Mouse (Mus musculus): ENCODE data around the gene Hivep3. TPM values are rescaled to one million over a fixed set of nuclear protein-coding genes. Genes with fewer than 3 reads are reported as not detected.

Hivep3 gene
- polyA plus RNA-seq, 1 experiment from 2014 or later = 16.0 TPM

DNA sequence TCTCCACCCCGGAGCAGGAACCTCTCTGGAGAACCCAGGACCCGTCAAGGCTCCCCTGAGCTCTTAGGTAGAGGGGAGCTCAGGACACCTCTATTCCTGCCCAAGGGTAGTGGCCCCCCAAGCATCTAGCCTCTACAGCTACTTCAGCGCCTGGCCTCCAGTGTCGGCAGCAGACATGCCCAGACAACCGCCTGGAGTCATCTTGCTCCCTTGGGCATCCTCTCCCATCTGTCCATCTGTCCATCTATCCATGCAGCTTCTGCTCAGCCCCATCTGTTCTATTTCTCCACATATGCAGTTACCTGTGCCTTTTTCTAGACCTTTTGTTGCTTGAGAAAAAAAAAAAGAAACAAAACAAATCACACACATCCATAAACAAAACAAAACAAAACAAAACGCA, 400.6 kb downstream of the Hivep3 start:
- Histone ChIP-seq H3K4me3 (ENCODE audit: low read length) (no peak overlapping the region), H3K36me3 (ENCODE audit: control insufficient read depth, insufficient read depth, low read length) (no peaks in the 10 kb centered on the region), H3K4me2 (ENCODE audit: low read length) (no peak overlapping the region), H3K9me3 (ENCODE audit: control insufficient read depth, low read length) (no peaks in the 10 kb centered on the region), H3K27me3 (replicated peaks; ENCODE audit: control insufficient read depth, insufficient read depth, low read length) (no peaks in the 10 kb centered on the region), H3K4me1 (ENCODE audit: control insufficient read depth, insufficient read depth, low read depth, low read length) (no peaks in the 10 kb centered on the region), H3K27ac (ENCODE audit: low read depth, low read length) (no peak overlapping the region), H3K9ac (ENCODE audit: low read depth, low read length) (no peak overlapping the region)
- ATAC-seq = no peak
- 85% methylated on average over 6 of the region's 6 CpGs for WGBS

- 100% methylated on average over 1 of the region's 1 CpGs for WGBS
- H3K27me3 ChIP-seq (replicated peaks; ENCODE audit: control insufficient read depth, insufficient read depth, low read length) = no peaks in the 10 kb centered on the region
These were observed 408.2 kb downstream of the Hivep3 start for GRCm38 (mm10) chr4:120141810-120142209.

DNA sequence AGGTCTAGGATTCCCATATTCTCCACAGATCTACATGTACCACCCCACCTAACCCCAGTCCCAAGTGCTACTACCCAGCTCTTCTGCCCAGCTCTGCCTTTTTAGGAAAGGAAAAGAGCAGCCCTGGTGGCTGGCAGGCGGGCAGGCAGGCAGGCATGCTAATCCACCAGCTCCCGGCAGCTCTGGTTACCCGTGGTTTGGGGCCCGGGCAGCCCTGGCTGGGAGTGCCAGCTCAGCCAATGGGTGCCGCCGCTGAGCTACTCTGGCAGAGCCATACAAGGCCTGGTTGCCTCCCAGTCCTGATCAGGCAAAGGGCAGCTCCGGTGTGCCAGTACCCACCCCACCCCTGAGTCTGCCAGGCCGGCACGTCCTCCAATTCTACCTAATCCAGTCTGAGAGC, 409.3 kb downstream of the Hivep3 start:
- H3K36me3 ChIP-seq (ENCODE audit: control insufficient read depth, insufficient read depth, low read length) = no peaks in the 10 kb centered on the region
- no peaks in the 10 kb centered on the region for H3K27me3 ChIP-seq (replicated peaks; ENCODE audit: control insufficient read depth, insufficient read depth, low read length)
- H3K27ac ChIP-seq (ENCODE audit: low read depth, low read length) = no peak overlapping the region
- H3K4me2 ChIP-seq (ENCODE audit: low read length) = no peak overlapping the region
- H3K4me1 ChIP-seq (ENCODE audit: control insufficient read depth, insufficient read depth, low read depth, low read length) = no peaks in the 10 kb centered on the region
- WGBS = 88% methylated on average over 9 of the region's 9 CpGs
- no peak for ATAC-seq
- no peak overlapping the region for H3K9ac ChIP-seq (ENCODE audit: low read depth, low read length)
- H3K9me3 ChIP-seq (ENCODE audit: control insufficient read depth, low read length) = no peaks in the 10 kb centered on the region
- no peak overlapping the region for H3K4me3 ChIP-seq (ENCODE audit: low read length)

More at GRCm38 (mm10) chr4:120141810-120142209, 408.2 kb downstream of the Hivep3 start:
- Histone ChIP-seq H3K36me3 (ENCODE audit: control insufficient read depth, insufficient read depth, low read length) (no peaks in the 10 kb centered on the region), H3K4me2 (ENCODE audit: low read length) (no peak overlapping the region), H3K27ac (ENCODE audit: low read depth, low read length) (no peak overlapping the region), H3K4me3 (ENCODE audit: low read length) (no peak overlapping the region), H3K4me1 (ENCODE audit: control insufficient read depth, insufficient read depth, low read depth, low read length) (no peaks in the 10 kb centered on the region), H3K9ac (ENCODE audit: low read depth, low read length) (no peak overlapping the region), H3K9me3 (ENCODE audit: control insufficient read depth, low read length) (no peaks in the 10 kb centered on the region)
- no peak for ATAC-seq

DNA sequence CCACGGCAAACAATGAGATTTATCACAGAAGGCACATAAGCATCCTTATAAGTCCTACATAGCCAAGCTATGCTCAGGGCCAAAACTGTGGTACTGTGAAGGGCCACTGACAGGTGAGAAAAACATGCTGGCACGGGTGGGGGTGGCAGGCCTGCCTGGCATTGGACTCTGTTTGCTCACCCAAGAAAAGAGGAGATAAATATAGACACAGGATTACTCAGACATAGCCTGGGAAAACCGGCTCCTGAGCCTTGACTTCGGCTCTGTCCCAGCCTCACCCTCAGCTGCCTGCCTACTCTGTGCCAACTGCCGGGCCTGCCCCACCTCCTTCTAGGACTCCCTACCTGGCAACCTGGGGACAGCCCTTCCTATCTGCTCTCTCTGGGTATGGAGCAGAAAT, 410.8 kb downstream of the Hivep3 start:
- ATAC-seq = no peak
- Histone ChIP-seq H3K4me1 (ENCODE audit: control insufficient read depth, insufficient read depth, low read depth, low read length) (peaks cover 6% of the 10 kb centered on the region; the same call in 1 of the 2 replicates), H3K27me3 (replicated peaks; ENCODE audit: control insufficient read depth, insufficient read depth, low read length) (no peaks in the 10 kb centered on the region), H3K36me3 (ENCODE audit: control insufficient read depth, insufficient read depth, low read length) (no peaks in the 10 kb centered on the region), H3K9ac (ENCODE audit: low read depth, low read length) (no peak overlapping the region), H3K4me2 (ENCODE audit: low read length) (no peak overlapping the region), H3K4me3 (ENCODE audit: low read length) (no peak overlapping the region), H3K9me3 (ENCODE audit: control insufficient read depth, low read length) (no peaks in the 10 kb centered on the region), H3K27ac (ENCODE audit: low read depth, low read length) (no peak overlapping the region)
- WGBS = 80% methylated on average over 5 of the region's 5 CpGs

GRCm38 (mm10) chr4:120145931-120146330, 412.3 kb downstream of the Hivep3 start:
- WGBS = 82% methylated on average over 8 of the region's 8 CpGs

DNA sequence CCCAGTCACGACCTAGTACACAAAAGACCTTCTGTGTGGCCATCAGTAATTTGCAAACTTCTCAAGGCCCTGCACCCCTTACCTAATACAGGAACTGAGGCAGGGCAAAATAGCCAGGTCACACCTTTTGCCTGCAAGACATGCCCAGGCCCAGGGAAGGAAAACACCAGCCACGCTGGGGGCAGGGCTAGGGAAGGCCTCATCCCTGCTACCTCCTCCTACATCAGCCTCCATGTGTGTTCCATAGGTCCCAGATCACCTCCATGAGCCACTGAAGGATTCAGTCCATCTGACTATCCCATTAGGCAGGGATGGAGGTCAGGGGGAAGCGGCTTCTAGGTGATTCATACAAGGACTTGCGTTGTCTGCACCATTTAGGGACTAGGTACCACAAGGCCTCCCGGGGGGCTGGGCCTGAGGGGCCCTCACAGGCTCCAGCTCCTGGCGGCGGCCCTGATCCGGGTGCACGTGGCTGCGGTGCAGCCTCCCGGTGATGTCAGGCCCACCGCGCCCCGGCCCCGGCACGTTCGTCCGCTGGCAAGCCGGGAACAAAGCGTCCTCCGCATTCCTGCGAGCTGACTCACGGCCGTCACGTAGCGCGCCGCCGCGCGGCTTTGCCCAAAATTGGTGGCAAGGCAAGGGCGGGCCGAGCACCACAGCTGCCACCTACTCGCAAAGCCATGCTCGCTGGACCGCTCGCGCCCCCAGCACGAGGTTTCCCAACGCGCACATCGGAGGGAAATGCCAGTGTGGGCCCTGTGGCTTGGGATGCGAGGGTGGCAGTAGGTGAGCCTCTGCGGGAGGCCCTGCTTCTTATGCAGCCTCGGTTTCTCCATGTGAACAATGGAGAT, 414.9 kb downstream of the Hivep3 start:
- no peak overlapping the region for H3K27ac ChIP-seq (ENCODE audit: low read depth, low read length)
- 6% methylated on average over 43 of the region's 45 CpGs for WGBS
- peak overlapping the region; percentile 58 for H3K9ac ChIP-seq (ENCODE audit: low read depth, low read length)
- no peaks in the 10 kb centered on the region for H3K36me3 ChIP-seq (ENCODE audit: control insufficient read depth, insufficient read depth, low read length)
- H3K9me3 ChIP-seq (ENCODE audit: control insufficient read depth, low read length) = no peaks in the 10 kb centered on the region
- no peaks in the 10 kb centered on the region for H3K27me3 ChIP-seq (replicated peaks; ENCODE audit: control insufficient read depth, insufficient read depth, low read length)
- peak overlapping the region; percentile 49 for H3K4me2 ChIP-seq (ENCODE audit: low read length)
- H3K4me1 ChIP-seq (ENCODE audit: control insufficient read depth, insufficient read depth, low read depth, low read length) = peaks cover 6% of the 10 kb centered on the region; the same call in 1 of the 2 replicates
- peak; percentile 64 for ATAC-seq
- H3K4me3 ChIP-seq (ENCODE audit: low read length) = peak overlapping the region; percentile 14

More at GRCm38 (mm10) chr4:120145931-120146330, 412.3 kb downstream of the Hivep3 start:
- Histone ChIP-seq H3K4me1 (ENCODE audit: control insufficient read depth, insufficient read depth, low read depth, low read length) (peaks cover 6% of the 10 kb centered on the region; the same call in 1 of the 2 replicates), H3K4me3 (ENCODE audit: low read length) (no peak overlapping the region), H3K4me2 (ENCODE audit: low read length) (no peak overlapping the region), H3K36me3 (ENCODE audit: control insufficient read depth, insufficient read depth, low read length) (no peaks in the 10 kb centered on the region), H3K27ac (ENCODE audit: low read depth, low read length) (no peak overlapping the region), H3K9ac (ENCODE audit: low read depth, low read length) (no peak overlapping the region), H3K9me3 (ENCODE audit: control insufficient read depth, low read length) (no peaks in the 10 kb centered on the region), H3K27me3 (replicated peaks; ENCODE audit: control insufficient read depth, insufficient read depth, low read length) (no peaks in the 10 kb centered on the region)
- ATAC-seq = no peak

GRCm38 (mm10) chr4:120149142-120149524, 415.5 kb downstream of the Hivep3 start:
- Histone ChIP-seq H3K4me3 (ENCODE audit: low read length) (no peak overlapping the region), H3K27ac (ENCODE audit: low read depth, low read length) (no peak overlapping the region), H3K36me3 (ENCODE audit: control insufficient read depth, insufficient read depth, low read length) (no peaks in the 10 kb centered on the region), H3K4me1 (ENCODE audit: control insufficient read depth, insufficient read depth, low read depth, low read length) (peaks cover 6% of the 10 kb centered on the region; the same call in 1 of the 2 replicates), H3K27me3 (replicated peaks; ENCODE audit: control insufficient read depth, insufficient read depth, low read length) (no peaks in the 10 kb centered on the region), H3K4me2 (ENCODE audit: low read length) (peak overlapping the region; percentile 49), H3K9me3 (ENCODE audit: control insufficient read depth, low read length) (no peaks in the 10 kb centered on the region), H3K9ac (ENCODE audit: low read depth, low read length) (no peak overlapping the region; the same call in 1 of the 2 replicates)
- ATAC-seq = peak; percentile 29; the same call in 1 of the 2 replicates
- WGBS = 35% methylated on average over 3 of the region's 3 CpGs

DNA sequence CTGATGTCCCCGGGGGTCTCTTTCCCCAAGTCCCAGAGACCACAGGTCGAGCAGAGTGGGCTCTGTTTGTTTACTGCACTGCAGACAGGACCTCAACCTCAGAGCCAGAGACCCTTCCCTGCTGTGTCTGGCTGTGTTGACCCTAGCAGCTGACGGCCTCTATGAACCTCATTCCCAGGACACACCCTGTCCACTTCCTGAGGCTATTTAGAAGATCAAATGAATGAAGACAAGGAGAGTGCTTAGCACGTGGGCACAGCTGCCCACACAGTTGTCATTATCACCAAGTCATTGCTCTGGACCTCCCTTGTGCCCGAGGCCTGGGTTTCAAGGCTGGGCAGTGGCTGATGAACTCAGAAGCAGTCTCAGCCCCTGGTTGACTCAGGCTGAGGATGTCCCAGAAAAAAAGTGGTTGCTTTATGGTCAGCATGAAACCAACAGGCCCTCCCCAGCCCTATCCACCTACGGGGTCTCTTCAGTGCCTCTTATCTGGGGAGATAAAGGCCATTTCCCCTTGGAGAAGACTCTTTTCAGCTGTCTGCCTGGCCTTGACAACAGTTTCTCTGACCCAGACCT, 416.8 kb downstream of the Hivep3 start:
- Histone ChIP-seq H3K4me2 (ENCODE audit: low read length) (no peak overlapping the region), H3K36me3 (ENCODE audit: control insufficient read depth, insufficient read depth, low read length) (no peaks in the 10 kb centered on the region), H3K9me3 (ENCODE audit: control insufficient read depth, low read length) (no peaks in the 10 kb centered on the region), H3K4me3 (ENCODE audit: low read length) (no peak overlapping the region), H3K27ac (ENCODE audit: low read depth, low read length) (no peak overlapping the region), H3K4me1 (ENCODE audit: control insufficient read depth, insufficient read depth, low read depth, low read length) (peaks cover 6% of the 10 kb centered on the region; the same call in 1 of the 2 replicates), H3K27me3 (replicated peaks; ENCODE audit: control insufficient read depth, insufficient read depth, low read length) (no peaks in the 10 kb centered on the region), H3K9ac (ENCODE audit: low read depth, low read length) (no peak overlapping the region)
- no peak for ATAC-seq
- WGBS = 63% methylated on average over 6 of the region's 6 CpGs

DNA sequence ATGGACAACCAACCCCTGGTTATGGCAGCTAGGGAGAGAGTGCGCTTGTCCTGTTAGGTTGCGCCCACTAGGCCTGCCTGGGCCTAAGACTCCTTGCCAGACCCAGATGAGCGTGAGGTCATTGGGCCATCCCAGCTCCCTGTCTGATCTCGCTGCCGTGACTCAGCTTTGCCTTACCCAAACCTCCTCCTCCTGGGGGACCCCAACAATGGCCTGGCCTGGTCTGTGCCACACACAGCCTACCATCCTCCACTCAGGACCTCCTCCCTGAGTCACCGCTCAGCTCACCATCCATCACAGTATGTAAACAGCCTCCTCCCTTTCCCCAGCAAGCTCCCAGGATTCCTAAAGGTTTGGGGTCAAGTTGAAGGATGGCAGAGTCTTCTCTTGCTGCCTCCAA, 418.3 kb downstream of the Hivep3 start:
- Histone ChIP-seq H3K9ac (ENCODE audit: low read depth, low read length) (no peak overlapping the region), H3K36me3 (ENCODE audit: control insufficient read depth, insufficient read depth, low read length) (no peaks in the 10 kb centered on the region)
- no peak for ATAC-seq

More for the DNA sequence above, 418.3 kb downstream of the Hivep3 start:
- Histone ChIP-seq H3K27ac (ENCODE audit: low read depth, low read length) (no peak overlapping the region), H3K4me1 (ENCODE audit: control insufficient read depth, insufficient read depth, low read depth, low read length) (peaks cover 6% of the 10 kb centered on the region; the same call in 1 of the 2 replicates), H3K4me3 (ENCODE audit: low read length) (no peak overlapping the region), H3K9me3 (ENCODE audit: control insufficient read depth, low read length) (no peaks in the 10 kb centered on the region), H3K4me2 (ENCODE audit: low read length) (no peak overlapping the region), H3K27me3 (replicated peaks; ENCODE audit: control insufficient read depth, insufficient read depth, low read length) (no peaks in the 10 kb centered on the region)
- 78% methylated on average over 6 of the region's 6 CpGs for WGBS
